Mouse (Mus musculus) small intestine, adult 2 months (tissue): ENCODE measurements around the gene Nrd1.

Experiments
- CTCF ChIP-seq: fragments of 200-500 bp; IDR thresholded peaks from 2 replicates; pipeline ENCODE4 v1.5.1; 2012; ENCODE audit warnings: low read depth, mild to moderate bottlenecking, control low read depth, inconsistent platforms, low read length, moderate library complexity, mixed read lengths; ENCODE audit not compliant: insufficient replicate concordance, insufficient read length; ENCODE audit errors: extremely low read depth
- POLR2A ChIP-seq: fragments of 200-500 bp; IDR thresholded peaks from 2 replicates; pipeline ENCODE4 v1.6.1; 2012; ENCODE audit warnings: low read depth, mild to moderate bottlenecking, control low read depth, inconsistent platforms, low read length, moderate library complexity

DNA sequence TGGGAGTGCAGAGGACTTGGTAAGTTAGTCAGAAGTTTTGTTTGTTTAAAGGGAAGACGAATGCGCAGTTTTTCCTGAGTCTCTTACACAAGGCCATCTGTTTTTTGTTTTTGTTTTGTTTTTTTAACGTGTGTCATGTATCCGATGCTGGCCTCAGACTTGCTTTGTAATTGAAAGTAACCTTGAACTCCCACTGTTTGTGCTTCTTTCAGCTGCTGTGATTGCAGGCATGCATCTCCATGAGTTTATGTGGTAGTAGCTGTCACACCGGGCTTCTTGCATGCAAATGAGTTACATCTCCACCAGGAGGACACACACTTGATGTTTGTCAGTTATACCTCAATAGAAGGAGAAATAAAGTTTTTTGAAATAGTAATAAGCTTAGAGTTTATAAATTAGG lies 43.3 kb downstream of the Nrd1 start:
- TF ChIP-seq CTCF (no peak), POLR2A (no peak)
